Mouse (Mus musculus): ENCODE data around the gene Cda.

Gene Cda

DNA sequence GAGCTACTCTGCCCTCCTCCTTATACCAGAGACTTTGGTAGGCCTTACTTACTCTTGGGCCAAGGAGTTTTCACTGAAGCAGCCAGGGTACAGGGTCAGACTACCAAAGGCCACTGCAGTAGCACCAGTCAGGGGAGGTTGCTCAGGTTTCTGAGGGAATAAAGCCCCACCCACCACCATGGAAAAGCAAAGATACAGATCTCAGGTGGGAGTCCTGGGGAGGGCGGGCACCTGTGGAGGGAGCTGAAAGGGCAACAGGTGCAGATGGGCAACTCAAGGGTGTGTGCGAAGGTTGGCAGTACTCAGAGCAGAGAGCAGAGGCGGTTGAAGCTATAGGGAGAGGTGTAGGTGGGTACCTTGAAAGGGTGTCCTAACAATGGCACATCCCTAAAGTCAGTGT, 64.8 kb downstream of the Cda start:
- DNase-seq: no peak

DNA sequence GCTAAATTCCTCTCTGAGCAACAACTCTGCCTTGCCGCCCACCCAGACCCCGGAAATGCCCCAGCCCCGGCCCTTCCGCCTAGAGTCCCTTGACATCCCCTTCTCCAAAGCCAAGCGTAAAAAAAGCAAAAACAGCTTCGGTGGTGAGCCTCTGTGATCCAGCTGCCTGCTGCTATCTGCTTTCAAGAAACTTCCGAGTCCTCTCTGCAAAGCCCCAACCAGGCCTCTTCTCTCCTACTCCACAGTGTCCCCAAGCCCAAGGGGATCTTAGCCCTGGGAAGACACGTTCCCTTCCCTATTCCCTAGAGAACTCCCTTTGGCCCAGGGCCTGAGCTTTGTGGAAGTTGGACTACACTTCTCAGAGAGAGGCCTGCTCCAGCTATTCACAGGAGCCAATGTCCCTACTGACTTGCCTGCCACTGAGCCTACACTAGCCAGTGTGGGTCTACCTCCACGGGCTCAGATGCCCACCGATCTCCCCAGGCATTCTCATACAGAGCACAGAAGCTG, 66.5 kb downstream of the Cda start:
- no peak for DNase-seq

DNA sequence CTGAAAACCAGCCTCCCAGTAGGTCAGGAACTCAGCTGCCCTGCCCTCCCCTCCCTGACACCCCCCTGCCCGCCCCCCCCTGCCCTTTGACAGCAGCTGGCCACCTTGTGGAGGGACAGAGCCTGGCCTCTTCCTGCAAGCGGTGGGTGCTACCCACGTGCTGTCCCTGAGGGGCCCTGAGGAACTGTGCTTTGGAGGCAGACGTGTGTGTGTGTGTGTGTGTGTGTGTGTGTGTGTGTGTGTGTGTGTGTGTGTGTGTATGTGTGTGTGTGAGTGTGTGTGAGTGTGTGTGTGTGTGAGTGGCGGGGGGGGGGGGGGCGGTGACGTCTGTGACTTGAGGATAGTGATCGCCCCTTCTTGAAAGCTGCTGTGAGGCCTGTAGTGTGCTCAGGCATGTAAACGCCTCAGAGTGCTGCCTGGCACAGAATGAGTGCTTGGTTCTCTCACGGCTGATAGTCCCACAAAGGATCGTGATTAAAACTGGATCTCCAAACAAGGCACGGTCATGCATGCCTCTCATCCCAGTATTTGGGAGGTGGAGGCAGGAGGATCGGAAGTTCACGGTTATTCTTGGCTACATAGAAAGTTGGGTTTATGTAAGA, 73.7 kb downstream of the Cda start:
- DNase-seq: no peak

DNA sequence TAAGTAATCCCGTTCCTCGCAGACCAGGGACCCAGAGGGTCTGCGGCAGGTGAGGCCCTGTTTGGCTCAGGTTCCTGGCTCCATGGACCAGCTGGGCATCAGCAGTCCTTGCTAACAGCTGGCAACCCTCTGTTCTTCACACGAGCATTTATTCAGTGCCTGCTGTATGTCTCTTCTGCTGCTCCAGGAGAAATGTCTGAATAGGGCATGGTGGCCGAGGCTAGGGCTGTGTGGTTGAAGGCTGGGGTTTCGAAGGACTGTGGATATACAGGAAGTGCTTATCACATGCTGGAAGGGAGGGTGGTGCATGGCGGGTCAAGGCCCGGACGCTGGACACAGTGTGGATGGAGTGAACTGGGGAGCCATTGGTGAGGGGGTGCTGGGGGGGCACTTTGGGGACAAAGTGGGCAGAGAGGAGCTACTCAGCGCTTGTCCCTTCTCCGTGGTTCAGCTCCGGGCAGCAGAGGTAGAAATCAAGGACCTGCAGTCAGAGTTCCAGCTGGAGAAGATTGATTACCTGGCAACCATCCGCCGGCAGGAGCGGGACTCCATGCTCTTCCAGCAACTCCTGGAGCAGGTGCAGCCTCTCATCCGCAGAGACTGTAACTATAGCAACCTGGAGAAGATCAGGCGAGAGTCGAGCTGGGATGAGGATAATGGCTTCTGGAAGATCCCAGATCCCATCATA, 74.4 kb downstream of the Cda start:
- DNase-seq: peak; percentile 38

DNA sequence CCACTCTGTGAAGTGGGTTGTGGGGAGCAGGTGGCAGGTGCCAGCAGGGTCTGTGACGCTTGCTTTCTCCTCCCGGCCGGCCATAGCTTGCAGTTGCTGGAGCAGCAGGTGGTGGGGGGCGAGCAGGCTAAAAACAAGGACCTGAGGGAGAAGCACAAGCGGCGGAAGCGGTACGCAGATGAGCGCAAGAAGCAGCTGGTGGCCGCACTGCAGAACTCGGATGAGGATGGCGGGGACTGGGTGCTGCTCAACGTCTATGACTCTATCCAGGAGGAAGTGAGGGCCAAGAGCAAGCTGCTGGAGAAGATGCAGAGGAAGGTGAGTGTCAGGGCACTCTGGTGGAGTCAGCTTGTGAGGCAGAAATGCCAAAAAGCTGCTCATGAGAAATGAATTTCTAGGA, 75.8 kb downstream of the Cda start:
- no peak for DNase-seq

DNA sequence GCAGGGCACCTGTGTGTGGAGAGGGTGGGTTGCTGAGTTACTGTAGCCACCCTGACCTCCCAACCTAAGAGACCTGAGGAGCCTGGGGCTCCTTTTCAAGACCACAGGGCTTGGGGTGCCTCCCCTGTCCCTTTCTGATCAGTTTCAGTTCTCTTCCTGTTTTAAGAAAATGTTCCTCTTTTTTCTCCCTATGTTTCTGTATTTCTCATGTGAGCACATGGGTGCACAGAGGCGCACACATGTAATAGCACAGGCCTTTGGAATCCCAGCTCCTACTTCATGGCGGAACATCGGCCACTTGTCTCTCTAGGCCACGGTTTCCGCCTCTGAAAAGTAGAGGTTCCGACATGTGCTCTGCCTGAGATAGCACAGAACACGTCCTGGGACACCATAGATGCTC, 79.1 kb downstream of the Cda start:
- no peak for DNase-seq
